Mouse (Mus musculus): ENCODE results near the gene Mylk.
"Not testable (repeated sequence)": the region's sequence is repeated elsewhere in the genome, so short reads cannot be mapped to it uniquely, and the experiment has no call there.

The Mylk gene

DNA sequence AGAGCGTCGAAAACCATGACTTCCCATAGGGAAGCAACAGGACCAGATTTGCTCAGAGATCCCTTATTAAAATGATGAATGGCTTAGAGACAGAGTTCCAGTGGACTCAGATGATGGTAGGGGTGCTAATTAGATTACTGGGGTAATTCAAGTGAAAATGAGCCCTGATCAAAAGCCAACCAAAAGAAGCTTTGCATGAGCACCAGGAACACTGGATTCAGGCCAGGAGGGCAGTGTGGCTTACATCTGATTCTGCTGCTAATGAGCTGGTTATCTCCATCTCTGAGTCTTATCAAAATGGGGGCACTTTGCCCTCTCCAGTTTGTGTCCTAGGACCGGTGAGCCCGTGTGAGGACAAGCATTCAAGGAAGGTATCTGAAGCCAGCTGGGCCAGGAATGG lies 23.4 kb downstream of the Mylk start:
- no peak for DNase-seq (ENCODE audit: low spot score in 2 of 2)

DNA sequence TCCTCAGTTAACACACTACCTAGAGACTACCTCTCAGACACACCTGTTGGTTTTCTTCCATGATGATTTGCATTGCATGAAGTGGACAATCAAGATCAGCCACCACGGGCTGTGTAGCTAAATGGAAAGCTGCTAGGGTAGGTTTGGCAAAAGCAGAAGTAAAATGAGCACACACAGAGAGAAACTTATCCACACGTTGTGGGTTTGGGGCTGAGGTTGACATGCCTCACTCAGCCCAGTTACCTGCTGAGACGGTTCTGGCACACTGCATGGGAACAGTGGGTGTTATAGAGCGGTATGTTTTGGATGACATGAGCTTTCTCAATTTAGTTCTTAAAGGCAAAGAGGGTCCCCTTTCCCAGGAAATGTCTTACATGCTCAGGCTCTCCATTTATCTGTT lies 25.1 kb downstream of the Mylk start:
- DNase-seq (ENCODE audit: low spot score in 2 of 2): no peak

DNA sequence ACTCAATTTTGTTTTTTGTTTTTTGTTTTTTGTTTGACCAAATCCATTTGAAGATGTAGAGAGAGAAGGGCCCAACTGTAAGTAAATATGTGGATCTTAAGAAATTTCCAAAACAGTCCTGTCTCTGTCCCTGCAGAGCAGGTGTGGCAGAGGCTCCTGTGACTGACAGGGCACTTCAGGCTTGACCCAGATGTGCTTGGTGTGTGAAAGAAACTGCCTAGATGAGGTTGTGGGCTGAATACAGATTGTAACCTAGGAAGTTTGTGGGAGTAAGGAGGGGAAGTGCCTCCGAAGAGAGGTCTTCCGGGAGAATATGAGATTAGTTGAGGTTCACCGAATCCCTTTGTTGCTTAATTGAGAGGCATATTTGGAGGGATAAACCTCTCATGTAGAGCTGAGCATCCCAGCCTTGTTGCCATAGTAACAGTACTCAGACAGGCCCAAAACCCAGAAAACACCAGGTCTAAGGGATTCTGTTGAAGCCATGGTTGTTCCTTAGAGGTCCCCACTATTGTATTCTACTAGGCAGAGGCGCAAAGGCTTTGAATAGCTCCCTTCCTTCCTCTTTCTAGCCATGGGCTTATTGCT lies 27.5 kb downstream of the Mylk start:
- DNase-seq (ENCODE audit: low spot score in 2 of 2): peak in 1 of 2 experiments; percentile 5

DNA sequence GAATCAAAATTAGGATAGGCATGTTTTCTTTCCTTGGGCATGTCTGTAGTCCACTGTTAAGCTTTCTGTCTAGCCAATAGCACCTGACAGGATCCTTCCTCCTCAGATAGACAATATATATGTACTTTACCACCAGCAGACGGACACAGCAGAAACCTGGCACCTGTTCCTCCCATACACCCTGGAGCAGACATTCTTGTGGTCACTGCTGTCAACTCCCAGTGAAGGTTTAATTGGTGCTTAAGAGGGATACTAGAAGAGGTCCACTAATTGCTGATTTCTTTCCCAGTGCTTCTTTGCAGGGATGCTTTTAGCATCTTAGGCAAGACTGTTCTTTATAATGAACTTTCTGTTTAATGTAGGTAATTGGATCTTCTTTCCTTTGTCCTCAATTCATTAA lies 37.4 kb downstream of the Mylk start:
- no peak for DNase-seq (ENCODE audit: low spot score in 2 of 2)

DNA sequence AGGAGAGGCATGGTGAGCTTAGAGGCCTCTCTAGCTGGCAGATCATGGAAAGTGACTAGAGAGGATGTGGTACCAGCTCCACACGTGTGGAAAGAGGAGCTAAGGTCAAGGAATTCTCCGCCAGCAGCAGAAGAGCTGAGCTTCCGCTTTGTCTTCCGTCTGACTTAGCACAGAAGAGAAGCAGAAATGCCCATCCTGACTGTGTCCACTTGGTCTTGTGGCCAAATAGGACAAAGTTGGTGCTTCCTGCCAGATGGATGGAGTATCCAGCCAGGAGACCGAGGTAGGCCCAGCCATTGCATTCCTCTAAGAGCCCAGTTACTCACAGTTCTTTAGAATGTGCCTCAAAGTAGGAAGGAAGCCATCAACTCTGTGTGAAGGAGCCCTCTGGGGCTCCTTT lies 38.5 kb downstream of the Mylk start:
- DNase-seq (ENCODE audit: low spot score in 2 of 2): no peak

DNA sequence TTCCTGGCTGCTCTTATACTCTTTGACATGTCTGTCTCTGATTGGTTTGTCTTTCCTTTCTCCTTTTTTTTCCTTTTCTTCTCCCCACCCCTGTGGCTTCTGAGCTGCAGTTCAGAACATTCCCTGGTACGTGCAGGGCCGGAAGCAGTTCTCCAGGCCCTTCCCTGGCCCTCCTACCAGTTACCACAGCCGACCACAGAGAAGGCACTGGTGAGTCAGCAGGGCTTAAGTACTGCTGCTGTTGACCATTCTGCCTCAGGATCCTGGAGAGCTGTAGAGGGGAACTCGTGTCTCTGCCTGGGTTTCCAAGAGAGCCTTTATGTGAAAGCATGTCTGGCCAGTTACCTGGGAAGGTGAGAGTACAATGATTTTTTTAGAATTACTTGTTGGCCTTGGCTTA lies 39.7 kb downstream of the Mylk start:
- no peak for DNase-seq (ENCODE audit: low spot score in 2 of 2)

DNA sequence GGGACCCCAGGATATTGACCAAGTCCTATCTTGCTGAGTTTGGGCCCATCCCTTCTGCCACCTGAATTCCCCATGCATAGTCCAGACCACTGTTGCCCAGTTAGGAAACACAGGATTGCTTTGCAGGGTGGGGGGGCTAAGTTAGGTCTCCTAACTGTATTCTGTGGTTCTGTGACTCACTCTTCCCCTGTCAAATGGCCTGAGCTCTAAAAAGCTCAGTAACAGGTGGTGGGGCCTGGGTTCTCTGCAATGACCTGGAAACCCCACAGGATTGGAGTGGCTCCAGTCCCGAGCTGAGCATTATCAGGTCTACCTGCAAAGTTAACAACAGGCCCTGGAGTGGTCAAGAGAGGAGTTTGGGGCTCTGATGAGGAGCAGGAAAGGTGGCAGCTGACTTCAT lies 47.5 kb downstream of the Mylk start:
- no peak for DNase-seq (ENCODE audit: low spot score in 2 of 2)

DNA sequence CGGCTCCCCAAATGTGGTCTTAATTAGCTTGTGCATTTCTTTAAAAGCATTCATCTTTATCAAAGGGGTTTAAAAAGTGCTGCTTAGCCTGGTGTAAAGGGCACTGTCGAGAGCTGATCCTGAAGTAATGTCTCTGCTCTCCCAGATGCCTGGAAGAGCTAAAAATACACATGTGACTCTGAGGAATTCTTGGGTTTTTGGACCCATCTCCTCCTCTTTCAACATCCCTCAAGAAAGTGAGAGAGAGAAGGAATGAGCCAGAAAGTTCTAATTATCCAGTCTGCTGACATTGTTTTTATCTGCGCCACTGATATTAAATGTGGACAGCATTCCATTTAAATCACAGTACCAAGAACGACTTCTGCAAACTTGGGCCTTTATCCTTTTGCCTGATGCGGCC lies 48.0 kb downstream of the Mylk start:
- no peak for DNase-seq (ENCODE audit: low spot score in 2 of 2)

DNA sequence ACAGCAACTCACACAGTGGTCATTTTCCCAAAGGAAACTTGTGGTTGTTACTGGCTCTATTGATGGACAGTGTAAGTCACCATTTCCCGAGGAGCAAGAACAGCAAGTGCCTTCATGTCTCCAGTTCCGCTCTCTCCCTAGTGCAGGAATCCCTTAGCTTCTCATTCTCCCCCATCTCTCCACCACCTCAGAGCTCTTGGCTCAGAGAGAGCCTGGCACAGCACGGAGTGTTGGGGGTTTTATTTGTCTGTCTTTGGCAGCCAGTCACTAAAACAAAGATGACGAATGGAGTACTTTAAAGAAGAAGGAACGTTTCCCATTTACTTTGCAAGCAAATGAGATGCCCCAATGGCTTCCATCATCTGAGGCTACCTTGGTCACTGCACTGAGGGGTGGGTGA lies 56.2 kb downstream of the Mylk start:
- DNase-seq (ENCODE audit: low spot score in 2 of 2): no peak

DNA sequence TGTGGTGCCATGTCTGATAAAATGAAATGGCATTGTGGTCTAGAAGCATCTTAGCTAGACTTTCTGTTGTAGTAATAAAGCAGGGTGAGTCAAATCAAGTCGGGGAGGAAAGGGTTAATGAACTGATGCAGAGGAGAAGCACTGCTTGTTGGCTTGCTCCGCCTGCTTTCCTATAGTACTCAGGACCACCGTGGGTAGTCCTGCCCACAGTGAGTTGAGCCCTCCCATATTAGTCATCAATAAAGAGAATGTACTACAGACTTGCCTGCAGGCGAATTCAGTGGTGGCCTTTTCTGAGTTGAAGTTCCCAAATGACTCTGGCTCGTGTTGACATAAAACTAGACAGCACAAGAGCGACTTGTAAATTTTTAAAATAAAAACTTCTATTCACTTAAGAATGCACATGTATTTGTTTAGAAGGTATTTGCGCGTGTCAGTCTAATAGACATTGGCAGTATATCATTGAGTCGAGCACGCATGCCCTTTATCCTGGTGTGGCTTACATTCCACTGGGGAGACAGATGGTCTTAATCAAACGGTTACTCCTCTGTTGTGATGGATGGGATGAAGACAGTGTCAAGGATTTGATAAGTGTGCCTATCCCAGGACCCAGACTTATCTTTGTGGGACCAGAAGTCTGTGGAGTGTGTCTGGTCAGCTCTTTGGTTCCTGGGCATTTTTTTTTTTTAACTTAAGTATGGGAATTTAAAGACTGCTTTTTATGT lies 59.4 kb downstream of the Mylk start:
- DNase-seq (ENCODE audit: low spot score in 2 of 2): no peak

DNA sequence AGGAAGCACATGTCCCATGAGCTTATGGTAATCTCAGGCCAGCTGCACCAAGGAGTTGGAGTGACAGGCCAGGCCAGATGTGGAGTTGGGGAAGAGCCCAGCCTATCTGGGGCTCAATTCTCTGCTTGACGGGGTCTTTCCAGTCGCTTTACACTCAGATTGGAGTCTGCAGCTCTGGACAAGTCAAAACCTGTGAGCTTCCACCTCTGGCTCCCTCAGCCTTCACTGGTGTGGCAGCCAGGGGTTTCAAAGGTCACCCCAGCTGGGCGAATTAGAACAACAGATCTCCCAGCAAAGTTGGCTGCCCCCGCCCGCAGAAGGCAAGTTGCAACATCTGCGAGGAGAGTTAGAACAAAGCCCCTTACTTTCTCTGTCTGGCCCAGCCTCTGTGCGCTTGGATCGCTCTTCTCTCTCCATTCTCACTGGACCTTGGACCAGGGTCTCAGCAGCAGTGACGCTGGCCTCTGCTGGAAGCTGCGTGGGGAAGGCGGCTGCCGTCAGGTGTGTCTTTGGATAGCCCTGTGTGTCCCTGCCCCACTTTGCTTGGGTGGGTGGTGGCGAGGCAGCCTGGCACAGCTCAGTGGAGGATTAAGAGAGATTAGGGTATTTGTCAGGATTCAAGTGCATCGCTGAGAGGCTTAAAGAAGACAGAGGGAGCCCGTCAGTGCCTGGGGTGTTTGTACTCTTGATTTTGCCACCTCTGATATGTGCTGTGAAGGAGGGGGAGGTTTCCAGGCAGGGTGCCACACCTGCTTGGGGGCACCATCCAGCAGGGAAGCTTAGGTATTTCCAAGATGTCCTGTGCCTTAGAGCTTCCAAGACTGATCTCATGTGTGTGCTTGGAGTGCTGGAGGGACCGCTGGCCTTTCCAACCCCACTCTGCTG lies 62.1 kb downstream of the Mylk start:
- DNase-seq (ENCODE audit: low spot score in 2 of 2): no peak

DNA sequence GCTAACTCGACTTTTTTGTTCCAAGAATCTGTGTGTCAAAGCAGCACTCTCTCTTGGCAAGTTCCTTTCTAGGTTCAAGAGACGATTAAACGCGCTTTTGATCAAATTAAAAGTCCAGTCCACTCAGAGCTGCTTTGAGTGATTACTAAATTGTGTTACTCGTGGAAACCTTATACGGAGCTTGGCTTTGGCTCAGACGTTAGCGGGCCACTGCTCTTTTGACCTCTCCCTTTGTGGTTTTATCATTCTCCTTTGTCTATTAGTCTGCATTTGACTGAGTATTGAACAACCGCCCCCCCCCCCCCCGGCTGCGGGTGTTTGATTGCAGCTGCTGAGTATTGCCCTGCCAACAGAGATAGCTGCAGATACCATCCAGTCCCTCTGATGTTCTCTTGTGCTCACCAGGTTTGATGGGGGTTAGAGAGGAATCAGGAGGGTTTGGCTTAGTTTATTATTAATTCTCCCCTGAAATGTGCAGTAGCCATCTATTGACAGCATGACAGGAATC lies 62.8 kb downstream of the Mylk start:
- no peak for DNase-seq (ENCODE audit: low spot score in 2 of 2)

DNA sequence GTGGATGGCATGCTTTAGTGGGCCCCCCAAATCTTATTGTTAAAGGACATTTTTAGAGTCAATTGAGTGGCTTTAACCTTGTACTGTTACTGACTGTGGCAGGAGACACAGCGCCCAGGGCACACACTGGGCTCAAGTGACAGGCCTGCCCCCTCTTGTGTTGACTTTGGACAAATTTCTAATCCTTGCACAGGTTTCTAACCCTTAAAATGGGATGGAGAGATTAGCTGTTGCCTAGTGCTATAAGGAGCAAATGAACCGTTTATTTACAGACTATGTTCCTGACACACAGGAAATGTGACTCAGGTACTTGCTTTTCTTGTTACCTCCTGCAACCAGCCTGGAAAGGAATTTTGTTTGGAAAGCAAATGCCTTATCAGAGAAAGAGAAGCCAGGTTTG lies 67.2 kb downstream of the Mylk start:
- DNase-seq (ENCODE audit: low spot score in 2 of 2): no peak

DNA sequence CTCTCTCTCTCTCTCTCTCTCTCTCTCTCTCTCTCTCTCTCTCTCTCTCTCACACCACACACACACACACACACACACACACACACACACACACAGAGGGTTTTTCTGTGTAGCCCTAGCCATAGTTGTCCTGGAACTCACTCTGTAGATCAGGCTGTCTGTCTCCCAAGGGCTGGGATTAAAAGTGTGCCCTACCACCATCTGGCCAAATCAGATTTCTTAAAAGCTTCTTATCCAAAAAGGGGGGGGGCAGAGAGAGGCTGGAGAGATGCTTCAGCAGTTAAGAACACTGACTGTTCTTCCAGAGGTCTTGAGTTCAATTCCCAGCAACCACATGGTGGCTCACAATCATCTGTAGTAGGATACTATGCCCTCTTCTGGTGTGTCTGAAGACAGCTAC lies 68.2 kb downstream of the Mylk start:
- DNase-seq (ENCODE audit: low spot score in 2 of 2): not testable (repeated sequence)

DNA sequence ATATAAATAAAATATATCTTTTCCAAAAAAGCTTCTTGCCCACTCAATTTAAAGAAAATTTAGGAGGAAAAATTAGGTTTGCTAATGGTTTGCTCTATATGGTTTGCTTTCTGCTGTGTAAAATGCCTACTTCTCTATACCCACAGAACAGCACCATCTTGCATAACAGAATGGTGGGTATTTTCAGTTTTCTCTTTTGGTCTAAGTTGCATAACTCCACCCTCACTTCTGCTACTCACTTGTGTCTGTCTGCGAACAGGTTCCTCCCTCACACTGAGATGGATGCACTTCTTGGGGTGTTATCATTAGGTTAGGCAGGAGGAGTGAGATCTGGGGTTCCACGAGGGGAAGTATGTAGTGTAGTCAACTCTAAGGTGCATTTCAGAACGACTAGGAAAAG lies 68.6 kb downstream of the Mylk start:
- no peak for DNase-seq (ENCODE audit: low spot score in 2 of 2)

DNA sequence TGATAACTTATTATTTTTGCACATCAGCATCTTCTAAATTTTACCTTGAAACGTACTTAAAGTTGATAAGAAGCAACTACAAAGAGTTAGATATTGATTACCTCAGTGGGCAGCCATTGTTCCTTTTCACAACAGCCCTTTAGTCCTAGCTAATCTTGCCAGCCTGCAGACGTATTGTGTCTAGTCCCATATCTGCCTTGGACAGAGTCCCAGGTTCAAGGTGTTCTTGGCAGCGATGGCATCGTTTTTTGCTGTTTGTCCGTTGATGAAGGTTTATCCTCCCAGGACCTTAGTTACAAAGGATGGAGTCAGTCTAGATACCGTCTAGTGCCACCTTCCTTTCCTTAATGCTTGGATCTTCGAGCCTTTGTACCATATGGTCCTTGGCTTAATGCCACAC lies 69.6 kb downstream of the Mylk start:
- DNase-seq (ENCODE audit: low spot score in 2 of 2): no peak

DNA sequence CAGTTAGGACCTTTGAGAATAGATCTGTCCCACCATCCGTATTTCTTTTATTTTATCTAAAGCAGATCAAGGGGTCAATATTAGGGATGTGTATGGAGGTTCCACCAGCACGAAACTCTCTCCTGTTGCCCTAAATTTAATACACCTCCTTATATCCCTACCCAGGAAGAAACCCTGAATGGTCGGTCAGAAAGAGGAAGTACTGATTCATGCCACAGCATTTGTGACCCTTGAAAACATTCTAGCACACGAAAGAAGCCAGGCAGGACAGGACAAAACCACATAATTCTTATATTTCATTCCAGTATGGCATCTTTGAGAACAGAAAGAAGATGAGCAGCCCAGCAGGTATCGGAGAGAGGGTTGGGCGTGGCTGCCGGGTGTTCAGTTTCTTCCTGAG lies 71.5 kb downstream of the Mylk start:
- DNase-seq (ENCODE audit: low spot score in 2 of 2): no peak

DNA sequence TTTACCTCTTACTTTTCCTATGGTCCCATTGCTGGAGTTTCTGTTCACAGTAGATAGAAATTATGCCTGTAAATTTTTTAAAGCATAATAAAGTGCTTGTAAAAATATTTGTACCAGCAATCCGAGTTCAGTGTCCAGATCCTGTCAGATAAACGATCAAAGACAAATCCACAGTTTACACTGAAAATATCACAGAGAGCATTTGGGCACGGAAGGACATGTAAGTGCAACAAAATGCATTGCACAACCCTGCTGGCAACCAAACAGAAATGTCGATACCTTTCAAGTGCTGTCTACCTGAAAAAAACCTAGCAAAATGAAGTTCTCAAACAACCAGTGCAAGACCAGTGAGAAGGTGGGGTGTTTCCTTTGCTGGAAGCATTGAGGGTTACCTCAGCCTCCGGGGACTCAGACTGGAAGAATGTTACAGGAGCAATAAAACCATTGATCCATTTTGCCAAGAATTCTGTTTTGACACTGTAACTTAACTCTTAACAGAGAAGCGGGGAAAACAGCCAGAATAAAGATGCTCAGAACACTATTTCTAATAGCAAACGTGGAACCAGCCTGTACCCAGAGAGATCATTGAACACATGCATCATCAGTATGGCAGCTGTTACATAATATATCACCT lies 80.2 kb downstream of the Mylk start:
- no peak for DNase-seq (ENCODE audit: low spot score in 2 of 2)

DNA sequence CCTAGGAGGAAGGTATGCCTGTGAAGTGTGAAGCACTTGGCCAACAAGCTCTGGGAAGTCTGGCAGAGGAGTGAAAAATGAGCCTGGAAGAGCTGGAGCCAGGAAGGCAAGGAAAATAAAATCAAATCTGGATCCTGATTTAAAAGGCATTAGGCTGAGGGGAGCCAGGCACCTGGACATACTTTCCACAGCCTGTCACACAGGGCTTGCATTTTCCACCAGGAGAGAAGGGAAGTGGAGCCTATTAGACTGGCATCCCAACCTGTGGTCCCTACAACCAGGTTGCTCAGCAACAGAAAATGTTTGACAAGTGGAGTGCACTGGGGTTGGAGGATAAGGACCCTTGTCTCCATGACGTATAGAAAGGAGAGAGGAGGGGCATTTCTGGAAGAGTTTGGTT lies 89.5 kb downstream of the Mylk start:
- no peak for DNase-seq (ENCODE audit: low spot score in 2 of 2)

DNA sequence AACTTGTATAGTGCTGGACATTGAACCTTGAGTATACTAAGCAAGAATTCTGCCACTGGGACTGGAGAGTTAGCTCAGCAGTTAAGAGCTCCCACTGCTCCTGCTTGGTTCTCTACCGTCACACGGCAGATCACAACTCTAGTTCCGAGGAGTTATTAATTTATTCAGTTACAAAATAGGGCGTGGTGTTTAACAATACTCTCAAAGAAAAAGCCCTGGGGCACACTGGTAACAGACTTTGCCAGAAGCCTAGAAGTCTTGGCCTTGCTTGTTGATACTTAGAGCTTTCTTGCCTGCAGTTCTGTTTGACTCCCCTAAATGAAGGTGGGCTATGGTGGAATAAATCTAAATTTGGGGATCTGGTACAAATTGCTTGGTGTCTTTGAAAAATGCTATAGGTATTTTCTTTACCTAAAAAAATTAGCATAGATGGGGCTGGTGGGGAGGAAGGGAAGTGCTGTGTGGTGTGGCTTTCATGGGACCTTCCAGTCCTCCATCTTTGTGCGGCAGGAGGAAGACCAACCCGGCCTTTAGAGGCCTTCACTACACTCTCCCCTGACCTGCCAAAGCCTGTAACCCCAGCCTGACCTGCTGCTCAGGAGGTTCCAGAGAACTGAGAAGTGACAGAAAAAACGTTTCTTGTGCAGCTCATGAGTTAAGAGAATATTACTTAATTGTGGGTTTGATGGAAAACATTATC lies 94.1 kb downstream of the Mylk start:
- no peak for DNase-seq (ENCODE audit: low spot score in 2 of 2)

DNA sequence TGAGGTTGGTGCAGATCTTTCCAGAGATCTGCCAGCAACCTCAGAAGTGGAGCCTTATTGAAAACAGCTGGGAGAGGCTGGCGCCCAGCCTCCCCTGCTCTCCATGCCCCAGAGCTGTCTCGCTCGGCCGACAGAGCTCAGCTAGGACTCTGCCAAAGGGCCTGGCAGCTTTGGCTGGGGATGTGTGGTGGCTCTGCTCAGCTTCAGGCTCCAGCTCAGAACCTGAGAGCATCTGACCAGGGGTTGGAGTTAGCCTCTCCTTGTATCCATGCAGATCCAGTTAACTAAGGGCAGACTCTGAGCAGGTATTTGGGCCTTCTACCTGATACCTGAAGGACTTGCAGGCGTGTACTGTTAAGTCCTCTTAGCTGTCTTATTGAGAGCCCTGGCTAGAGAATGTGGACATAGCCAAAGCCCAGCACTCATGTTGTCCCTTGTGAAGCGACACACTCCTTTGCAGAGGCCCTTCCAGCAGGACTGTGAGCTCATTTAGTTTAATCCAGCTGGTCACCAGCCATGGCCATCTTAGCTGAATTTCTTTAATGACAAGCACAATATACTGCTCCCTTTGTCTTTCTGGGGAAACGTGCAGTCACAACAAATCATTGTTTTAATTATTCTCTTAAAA lies 94.8 kb downstream of the Mylk start:
- DNase-seq (ENCODE audit: low spot score in 2 of 2): no peak
